Mouse (Mus musculus) lung, postnatal 0 days (tissue): ENCODE measurements around the gene Aebp2. TPM values are rescaled to one million over a fixed set of nuclear protein-coding genes. Genes with fewer than 3 reads are reported as not detected.
"Not testable (repeated sequence)": the region's sequence is repeated elsewhere in the genome, so short reads cannot be mapped to it uniquely, and the experiment has no call there.

Experiments used
- ATAC-seq: fragments of 200-750 bp; cut with Nextera tagmentation; 2 replicates; pipeline ENCODE4 v1.8.0; 2017; ENCODE audit warnings: moderate library complexity
- DNase-seq: peaks from one replicate; pipeline ENCODE4 v3.0.0-alpha.2; 2016; ENCODE audit warnings: low spot score
- H3K27ac ChIP-seq: fragments of 300-500 bp; sonication (generic); 2 replicates; pipeline ENCODE4 v1.5.1; 2014; ENCODE audit warnings: antibody characterized with exemption, mild to moderate bottlenecking, low read length, mixed read lengths
- H3K27me3 ChIP-seq: fragments of 300-500 bp; sonication (generic); replicated peaks from 2 replicates; pipeline ENCODE4 v1.6.1; 2014; ENCODE audit warnings: low read length, mixed read lengths; ENCODE audit not compliant: insufficient read depth
- H3K36me3 ChIP-seq: fragments of 300-500 bp; sonication (generic); 2 replicates; pipeline ENCODE4 v1.6.1; 2014; ENCODE audit warnings: low read length, mixed read lengths; ENCODE audit not compliant: insufficient read depth
- H3K4me1 ChIP-seq: fragments of 300-500 bp; sonication (generic); 2 replicates; pipeline ENCODE4 v1.6.1; 2014; ENCODE audit warnings: antibody characterized with exemption, low read depth, low read length, mixed read lengths; ENCODE audit not compliant: insufficient read depth
- H3K4me2 ChIP-seq: fragments of 300-500 bp; sonication (generic); replicated peaks from 2 replicates; pipeline ENCODE4 v1.6.1; 2014; ENCODE audit warnings: low read depth, mild to moderate bottlenecking, low read length, moderate library complexity, mixed read lengths
- H3K4me3 ChIP-seq: fragments of 300-500 bp; sonication (generic); 2 replicates; pipeline ENCODE4 v1.5.1; 2014; ENCODE audit warnings: low read depth, low read length
- H3K9ac ChIP-seq: fragments of 300-500 bp; sonication (generic); replicated peaks from 2 replicates; pipeline ENCODE4 v1.6.1; 2014; ENCODE audit warnings: low read depth, mild to moderate bottlenecking
- H3K9me3 ChIP-seq: fragments of 300-500 bp; sonication (generic); 2 replicates; pipeline ENCODE4 v1.6.1; 2016; ENCODE audit warnings: low read length, mixed read lengths
- CTCF ChIP-seq: IDR thresholded peaks from 2 replicates; pipeline ENCODE4 v1.5.1; 2016; ENCODE audit warnings: antibody characterized with exemption, mild to moderate bottlenecking
- EP300 ChIP-seq: IDR thresholded peaks from 2 replicates; pipeline ENCODE4 v1.6.1; 2016; ENCODE audit warnings: antibody characterized with exemption, mild to moderate bottlenecking, control low read depth
- WGBS: fragments of 180-500 bp; shearing (Covaris S2); extraction: QIAGEN DNeasy Blood & Tissue Kit; methylation state at CpG from one replicate; pipeline ENCODE4 v1.1.7; 2014; 5-methylcytosine and 5-hydroxymethylcytosine counted together
- polyA plus RNA-seq: library from polyadenylated mRNA; unstranded; fragments of >200 nt; fragmentation: Nextera tagmentation; extraction: Ambion mirVana; gene quantifications from 2 replicates; pipeline ENCODE4 v1.2.1, GENCODE M21; 2015

Gene Aebp2
- polyA plus RNA-seq = 7.6 and 9.9 TPM in 2 replicates

- H3K27me3 ChIP-seq = no peaks in the 10 kb centered on the region
- peak within 1 kb of the TSS; percentile 85 for H3K9ac ChIP-seq
- peak within 1 kb of the TSS; percentile 76 for H3K4me2 ChIP-seq
- no peak for DNase-seq
- H3K4me3 ChIP-seq = peak within 1 kb of the TSS; percentile 97
- H3K36me3 ChIP-seq = no peaks in the 10 kb centered on the region
- 41% methylated on average over 30 of the region's 30 CpGs for WGBS
- peaks cover 11% of the 10 kb centered on the region; the same call in 1 of the 2 replicates for H3K4me1 ChIP-seq
- H3K9me3 ChIP-seq = no peaks in the 10 kb centered on the region
- no peak for TF ChIP-seq EP300
- TF ChIP-seq CTCF = no peak
- ATAC-seq = no peak
- peak within 1 kb of the TSS; percentile 95 for H3K27ac ChIP-seq
Measured at GRCm38 (mm10) chr6:140622391-140623225, at the start of gene Aebp2. TSS of gene Aebp2 (plus strand) at chr6:140622663.

DNA sequence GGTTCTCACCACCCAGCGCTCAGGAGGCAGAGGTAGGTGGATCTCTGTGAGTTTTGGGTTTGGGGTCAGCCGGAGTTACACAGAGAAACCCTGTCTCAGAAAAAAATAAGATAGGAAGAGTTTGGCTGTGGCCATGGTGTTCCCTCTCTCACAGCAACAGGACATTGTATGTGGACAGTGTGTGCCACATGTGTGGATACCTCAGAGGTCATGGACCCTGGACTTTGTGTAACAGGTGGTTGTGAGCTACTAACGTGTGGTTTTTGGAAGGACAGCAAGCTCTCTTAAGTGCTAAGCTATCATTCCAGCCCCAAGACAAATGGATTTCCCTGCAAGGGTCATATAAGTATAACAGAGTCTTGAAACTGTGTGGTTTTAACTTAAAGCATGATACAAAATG is 47.5 kb upstream of the Aebp2 start:
- Histone ChIP-seq H3K4me3 (no peak overlapping the region), H3K36me3 (peaks cover 9% of the 10 kb centered on the region; the same call in 1 of the 2 replicates), H3K9ac (no peak overlapping the region), H3K4me1 (no peaks in the 10 kb centered on the region), H3K9me3 (no peaks in the 10 kb centered on the region), H3K4me2 (no peak overlapping the region), H3K27me3 (no peaks in the 10 kb centered on the region), H3K27ac (no peak overlapping the region)
- 88% methylated on average over 3 of the region's 3 CpGs for WGBS
- ATAC-seq (no peak), DNase-seq (no peak)
- TF ChIP-seq CTCF (no peak), EP300 (no peak)

- ATAC-seq (no peak), DNase-seq (no peak)
- H3K4me2 ChIP-seq = no peak overlapping the region
- H3K27me3 ChIP-seq = no peaks in the 10 kb centered on the region
- TF ChIP-seq EP300 = no peak
- no peak for TF ChIP-seq CTCF
- no peak overlapping the region for H3K27ac ChIP-seq
- H3K4me1 ChIP-seq = no peaks in the 10 kb centered on the region
- H3K9me3 ChIP-seq = no peaks in the 10 kb centered on the region
- WGBS = 52% methylated on average over 8 of the region's 8 CpGs
- H3K9ac ChIP-seq = no peak overlapping the region
- no peak overlapping the region for H3K4me3 ChIP-seq
- peaks cover 9% of the 10 kb centered on the region; the same call in 1 of the 2 replicates for H3K36me3 ChIP-seq
Measured at GRCm38 (mm10) chr6:140576133-140576532, 46.3 kb upstream of the Aebp2 start.

DNA sequence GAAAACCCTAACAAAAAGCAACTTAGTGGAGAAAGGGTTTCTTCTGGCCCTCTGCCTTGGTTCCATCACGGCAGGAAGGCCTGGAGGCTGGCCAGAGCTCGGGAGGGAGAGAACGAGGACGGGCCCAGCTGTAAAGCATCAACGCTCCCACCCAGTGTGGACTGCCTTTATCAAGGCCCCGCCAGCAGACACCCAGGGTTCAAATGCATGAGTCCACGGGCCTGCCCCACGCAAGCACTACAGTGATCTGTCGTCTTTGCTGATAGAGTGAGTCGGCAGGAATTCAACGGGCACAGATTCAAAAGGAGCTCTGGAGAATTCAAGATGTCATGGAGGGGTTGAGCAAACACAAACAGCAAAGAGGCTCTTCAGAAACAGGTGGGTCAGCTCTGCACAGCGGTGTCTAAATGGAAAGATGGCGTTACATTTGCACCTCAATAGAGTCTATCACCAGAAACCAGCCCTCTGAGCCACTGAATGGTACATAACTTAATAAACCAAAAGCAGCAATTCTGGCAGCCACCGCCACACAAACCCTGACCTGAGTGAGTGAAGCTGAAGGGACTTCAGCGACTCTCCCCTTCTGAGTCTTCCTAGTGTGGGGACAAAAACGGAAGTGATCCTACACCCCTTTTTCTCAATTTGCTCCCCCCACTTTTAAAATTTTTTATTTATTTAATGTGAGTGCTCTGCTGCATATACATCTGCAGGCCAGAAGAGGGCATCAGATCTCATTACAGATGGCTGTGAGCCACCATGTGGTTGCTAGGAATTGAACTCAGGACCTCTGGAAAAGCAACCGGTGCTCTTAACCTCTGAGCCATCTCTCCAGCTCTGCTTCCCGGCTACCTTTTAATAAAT is 45.3 kb upstream of the Aebp2 start:
- Histone ChIP-seq H3K4me1 (no peaks in the 10 kb centered on the region), H3K27me3 (no peaks in the 10 kb centered on the region), H3K36me3 (peaks cover 5% of the 10 kb centered on the region; the same call in 1 of the 2 replicates), H3K27ac (0 out of 2 replicates have a peak overlapping the region, but pooled peaks have one; percentile 0), H3K4me2 (no peak overlapping the region), H3K9ac (no peak overlapping the region), H3K9me3 (no peaks in the 10 kb centered on the region), H3K4me3 (no peak overlapping the region)
- 36% methylated on average over 18 of the region's 18 CpGs for WGBS
- DNase-seq (peak; percentile 51), ATAC-seq (peak; percentile 77)
- no peak for TF ChIP-seq EP300
- peak; percentile 47 for TF ChIP-seq CTCF

DNA sequence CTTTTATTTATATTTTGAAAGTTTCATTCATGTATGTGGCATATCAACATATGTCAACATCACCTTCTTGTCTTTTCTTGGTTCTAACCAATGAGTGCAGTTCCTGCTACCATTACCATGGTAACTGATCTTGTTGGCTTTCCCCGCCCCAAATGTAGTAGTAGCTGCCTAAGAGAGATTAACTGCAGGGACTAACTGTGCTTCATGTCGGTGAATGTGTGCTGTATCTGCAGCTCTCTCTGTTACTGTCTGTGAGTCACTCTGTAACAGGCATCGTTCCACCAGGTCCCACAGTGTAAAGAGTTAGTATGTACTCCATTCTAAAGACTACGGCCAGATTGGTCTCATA is 44.7 kb upstream of the Aebp2 start:
- Histone ChIP-seq H3K4me3 (no peak overlapping the region), H3K4me1 (no peaks in the 10 kb centered on the region), H3K9me3 (no peaks in the 10 kb centered on the region), H3K27me3 (no peaks in the 10 kb centered on the region), H3K36me3 (peaks cover 5% of the 10 kb centered on the region; the same call in 1 of the 2 replicates), H3K27ac (no peak overlapping the region), H3K4me2 (no peak overlapping the region), H3K9ac (no peak overlapping the region)
- no peak for DNase-seq
- WGBS = 94% methylated on average over 4 of the region's 4 CpGs
- no peak for TF ChIP-seq CTCF
- no peak for TF ChIP-seq EP300
- no peak for ATAC-seq

GRCm38 (mm10) chr6:140578985-140579384 is 43.5 kb upstream of the Aebp2 start:
- H3K9me3 ChIP-seq, H3K9ac ChIP-seq, DNase-seq, ATAC-seq, H3K36me3 ChIP-seq, H3K4me3 ChIP-seq, H3K27me3 ChIP-seq, H3K4me2 ChIP-seq, H3K4me1 ChIP-seq, H3K27ac ChIP-seq: not testable (repeated sequence)
